Mouse (Mus musculus) CD4-positive naive resting alpha-beta T cell, adult 76 days (primary cell): Measurements from ENCODE around the gene Gstt2. TPM values are rescaled to one million over a fixed set of nuclear protein-coding genes. Genes with fewer than 3 reads are reported as not detected.

Experiments
- total RNA-seq: library from RNA; stranded (reverse); gene quantifications from one replicate; pipeline ENCODE4 v1.2.4, GENCODE M21; 2023

Gene Gstt2
- 15.5 TPM for total RNA-seq

DNA sequence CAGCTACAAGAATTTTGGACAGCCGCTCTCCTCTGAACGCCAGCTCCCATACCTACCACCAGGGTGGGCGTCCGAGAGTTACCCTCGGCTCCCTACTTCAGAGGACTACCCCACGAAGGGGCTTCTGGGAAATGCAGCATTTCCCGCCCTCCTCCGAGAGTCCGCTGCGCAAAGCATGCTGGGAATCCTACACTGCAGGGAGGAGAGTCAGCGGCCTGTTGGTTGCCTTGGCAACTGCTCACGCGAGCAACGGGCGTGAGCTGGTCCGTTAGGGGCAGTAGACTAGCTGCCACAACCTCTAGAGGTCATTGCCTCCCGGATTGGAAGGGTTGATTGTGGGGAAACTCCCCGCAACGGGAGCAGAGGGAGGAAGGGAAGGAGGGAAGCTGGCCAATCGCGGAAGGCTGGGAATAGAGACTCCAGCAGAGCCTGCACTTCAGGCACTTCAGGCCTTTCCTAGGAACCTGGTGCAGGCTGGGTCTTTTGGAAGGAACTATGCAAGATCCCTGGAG lies at the start of gene Gstt2:
Gene Gstt2, minus strand, starts transcription at position 177 of the 512 bp plus-strand sequence.

GRCm38 (mm10) chr10:75859786-75860470 lies 22.7 kb upstream of the Gstt2 start, which contains the start of gene Mif:
Gene Mif (minus strand): TSS chr10:75860240.

DNA sequence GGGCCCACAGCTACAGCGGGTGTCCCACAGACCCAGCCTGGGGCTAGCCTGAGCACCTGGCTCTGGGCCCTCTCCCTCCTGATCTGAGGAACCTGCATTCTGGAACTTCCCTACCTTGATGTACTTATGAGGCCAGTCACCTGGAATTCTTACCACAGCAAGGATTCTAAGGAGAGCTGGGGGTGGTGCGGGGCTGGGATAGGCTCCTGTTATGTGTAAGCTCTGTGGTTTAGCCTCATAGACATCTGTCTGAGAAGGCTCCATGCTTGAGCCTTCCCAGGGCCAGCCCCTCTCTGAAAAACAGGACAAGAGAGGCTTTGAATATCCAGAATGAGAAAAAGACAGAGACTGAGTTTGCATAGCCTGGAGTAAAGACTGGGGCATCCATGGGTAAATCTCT lies 14.8 kb downstream of the Gstt2 start, which contains the start of gene Gstt4:
Gene Gstt4, minus strand, starts transcription at position 101 of the 400 bp plus-strand sequence.

DNA sequence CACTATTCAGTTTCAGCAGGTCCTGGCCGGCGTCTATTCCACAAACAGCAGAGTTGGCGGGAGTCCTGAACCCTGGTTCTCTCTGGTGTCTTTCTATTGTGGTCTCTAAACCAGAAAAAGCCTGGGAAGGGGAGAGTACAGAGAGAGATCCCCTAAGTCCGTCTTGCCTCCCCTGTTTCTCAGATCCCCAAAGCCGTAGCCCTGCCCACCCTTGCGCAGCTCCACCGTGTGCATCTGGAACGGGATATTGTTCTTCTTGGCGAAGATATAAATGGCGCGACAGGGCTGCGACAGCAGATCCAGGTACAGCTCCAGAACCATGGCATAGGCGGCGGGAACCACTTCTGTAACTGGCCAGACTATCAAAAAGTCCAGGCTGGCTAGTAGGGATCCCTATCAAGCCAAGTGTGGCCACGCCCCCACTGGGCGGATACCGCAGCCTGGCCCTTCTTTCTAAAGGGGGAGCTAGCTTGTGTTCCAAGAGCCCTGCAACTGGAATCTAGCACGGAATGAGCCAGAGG lies 39.0 kb downstream of the Gstt2 start, which contains the start of gene Gstt1:
Gene Gstt1, minus strand, starts transcription at position 409 of the 521 bp plus-strand sequence.

Other genes with a start within 250 kb of the Gstt2 start
- gene Ggt5, start 248.1 kb downstream of the Gstt2 start, total RNA-seq: 28.1 TPM
- 4.5 TPM for gene Susd2, start 193.4 kb downstream of the Gstt2 start, total RNA-seq
- 113 TPM for gene Cabin1, start 73.1 kb downstream of the Gstt2 start, total RNA-seq
- gene Ddt, start 64.0 kb downstream of the Gstt2 start, total RNA-seq: 22.5 TPM
- not detected for gene Gm20441, start 56.5 kb downstream of the Gstt2 start, total RNA-seq
- gene Gstt3, start 56.0 kb downstream of the Gstt2 start, total RNA-seq: 1.4 TPM
- not detected for gene Gstt1, start 38.8 kb downstream of the Gstt2 start, total RNA-seq
- gene Gstt4, start 14.9 kb downstream of the Gstt2 start, total RNA-seq: not detected
- 234 TPM for gene Mif, start 22.8 kb upstream of the Gstt2 start, total RNA-seq
- gene Derl3, start 56.0 kb upstream of the Gstt2 start, total RNA-seq: 4.4 TPM
- gene Smarcb1, start 84.2 kb upstream of the Gstt2 start, total RNA-seq: 40.9 TPM
- gene Chchd10, start 95.7 kb upstream of the Gstt2 start, total RNA-seq: 32.8 TPM
- gene Mmp11, start 99.1 kb upstream of the Gstt2 start, total RNA-seq: 2.8 TPM
- not detected for gene Gm867, start 103.2 kb upstream of the Gstt2 start, total RNA-seq
- 6.7 TPM for gene Vpreb3, start 105.6 kb upstream of the Gstt2 start, total RNA-seq
- gene Gm5134, start 117.1 kb upstream of the Gstt2 start, total RNA-seq: 1.0 TPM
- gene Zfp280b, start 195.2 kb upstream of the Gstt2 start, total RNA-seq: 17.4 TPM